Mouse (Mus musculus) heart, embryonic 11.5 days (tissue): ENCODE data around the gene Herpud1. TPM values are rescaled to one million over a fixed set of nuclear protein-coding genes. Genes with fewer than 3 reads are reported as not detected.

Source experiments
- ATAC-seq: fragments of 200-750 bp; cut with Nextera tagmentation; replicated peaks from 2 replicates; pipeline ENCODE4 v1.8.0; 2017; ENCODE audit warnings: moderate library complexity; ENCODE audit not compliant: insufficient number of reproducible peaks, low FRiP score, low TSS enrichment
- H3K27ac ChIP-seq: fragments of 300-500 bp; sonication (generic); 2 replicates; pipeline ENCODE4 v1.5.1; 2014; ENCODE audit warnings: mild to moderate bottlenecking, low read depth, low read length
- H3K27me3 ChIP-seq: fragments of 300-500 bp; sonication (generic); 2 replicates; pipeline ENCODE4 v1.6.1; 2014; ENCODE audit warnings: mild to moderate bottlenecking, low read length, mixed read lengths; ENCODE audit not compliant: control insufficient read depth, insufficient read depth
- H3K36me3 ChIP-seq: fragments of 300-500 bp; sonication (generic); 2 replicates; pipeline ENCODE4 v1.6.1; 2014; ENCODE audit warnings: mild to moderate bottlenecking, low read length, moderate library complexity, mixed read lengths; ENCODE audit not compliant: control insufficient read depth, insufficient read depth
- H3K4me1 ChIP-seq: fragments of 300-500 bp; sonication (generic); 2 replicates; pipeline ENCODE4 v1.6.1; 2014; ENCODE audit warnings: low read length; ENCODE audit not compliant: control insufficient read depth, insufficient read depth
- H3K4me2 ChIP-seq: fragments of 300-500 bp; sonication (generic); 2 replicates; pipeline ENCODE4 v1.6.1; 2014; ENCODE audit warnings: mild to moderate bottlenecking, moderate library complexity
- H3K4me3 ChIP-seq: fragments of 300-500 bp; sonication (generic); 2 replicates; pipeline ENCODE4 v1.5.1; 2014; ENCODE audit warnings: low read depth, low read length
- H3K9ac ChIP-seq: fragments of 300-500 bp; sonication (generic); 2 replicates; pipeline ENCODE4 v1.6.1; 2014; ENCODE audit warnings: mild to moderate bottlenecking, low read depth, low read length, moderate library complexity
- H3K9me3 ChIP-seq: fragments of 300-500 bp; sonication (generic); replicated peaks from 2 replicates; pipeline ENCODE4 v1.6.1; 2016; ENCODE audit warnings: low read length; ENCODE audit not compliant: control insufficient read depth
- WGBS: fragments of 180-500 bp; shearing (Covaris S2); extraction: QIAGEN DNeasy Blood & Tissue Kit; methylation state at CpG from one replicate; pipeline ENCODE4 v1.1.7; 2014; ENCODE audit not compliant: insufficient replicate concordance; 5-methylcytosine and 5-hydroxymethylcytosine counted together
- polyA plus RNA-seq: library from polyadenylated mRNA; unstranded; fragments of >200 nt; fragmentation: Nextera tagmentation; extraction: Ambion mirVana; gene quantifications from 2 replicates; pipeline ENCODE4 v1.2.1, GENCODE M21; 2014

Herpud1 gene
- polyA plus RNA-seq, 1 experiment from 2014 or later = 80.5 TPM

- no peak overlapping the region for H3K9ac ChIP-seq
- no peaks in the 10 kb centered on the region; the same call in 1 of the 2 replicates for H3K27me3 ChIP-seq
- no peaks in the 10 kb centered on the region for H3K4me1 ChIP-seq
- no peak overlapping the region for H3K27ac ChIP-seq
- WGBS = 53% methylated on average over 10 of the region's 10 CpGs
- H3K9me3 ChIP-seq = no peaks in the 10 kb centered on the region
- ATAC-seq = no peak
- H3K36me3 ChIP-seq = no peaks in the 10 kb centered on the region
- H3K4me3 ChIP-seq = no peak overlapping the region
- H3K4me2 ChIP-seq = no peak overlapping the region
These were observed 41.7 kb downstream of the Herpud1 start for GRCm38 (mm10) chr8:94427953-94428352.

DNA sequence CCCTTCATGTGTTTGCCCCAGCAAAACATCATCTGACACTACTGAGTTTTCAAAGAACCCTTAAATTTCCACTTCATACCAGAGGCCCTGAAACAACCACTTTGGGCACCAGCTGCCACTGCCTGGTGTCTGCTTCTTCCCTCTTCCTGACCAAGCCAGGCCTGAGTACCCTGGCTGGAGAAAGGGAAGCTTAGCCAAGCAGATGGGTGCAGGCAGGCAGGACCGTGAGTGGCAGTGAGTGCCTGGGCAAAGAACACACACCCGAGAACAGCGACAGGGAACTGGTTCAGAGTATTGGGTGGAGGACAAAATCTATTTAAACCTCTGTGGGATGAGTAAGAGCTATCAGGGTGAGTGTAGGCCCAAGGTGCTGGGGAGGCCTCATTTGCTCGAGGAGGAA lies 42.2 kb downstream of the Herpud1 start:
- Histone ChIP-seq H3K36me3 (no peaks in the 10 kb centered on the region), H3K27ac (no peak overlapping the region), H3K4me2 (no peak overlapping the region), H3K4me3 (no peak overlapping the region), H3K9me3 (no peaks in the 10 kb centered on the region), H3K4me1 (no peaks in the 10 kb centered on the region), H3K9ac (no peak overlapping the region), H3K27me3 (peaks cover 1% of the 10 kb centered on the region)
- WGBS = 57% methylated on average over 4 of the region's 4 CpGs
- no peak for ATAC-seq

DNA sequence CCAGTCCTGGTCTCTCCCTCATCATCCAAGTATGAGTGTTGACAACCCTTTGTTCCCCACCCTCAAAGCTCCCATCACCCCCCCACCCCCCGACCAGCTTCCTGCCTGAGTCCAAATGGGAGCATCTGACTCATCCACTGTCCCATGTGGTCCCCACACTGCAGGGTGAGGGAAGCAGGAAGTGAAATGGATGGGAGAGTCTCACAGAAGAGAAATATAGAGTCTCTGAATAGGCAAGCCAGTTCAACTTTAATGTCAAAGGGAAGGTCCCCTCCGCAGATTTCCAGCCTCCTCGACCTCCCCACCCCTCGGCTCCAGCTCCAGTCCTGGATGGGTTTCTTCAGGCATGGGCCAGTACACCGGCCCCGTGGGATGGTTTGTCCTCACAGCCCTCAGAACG lies 43.1 kb downstream of the Herpud1 start:
- no peaks in the 10 kb centered on the region for H3K9me3 ChIP-seq
- H3K4me3 ChIP-seq = no peak overlapping the region
- no peak overlapping the region for H3K9ac ChIP-seq
- H3K4me2 ChIP-seq = no peak overlapping the region
- peaks cover 4% of the 10 kb centered on the region; the same call in 1 of the 2 replicates for H3K4me1 ChIP-seq
- H3K27ac ChIP-seq = no peak overlapping the region
- H3K36me3 ChIP-seq = no peaks in the 10 kb centered on the region
- peaks cover 8% of the 10 kb centered on the region for H3K27me3 ChIP-seq
- WGBS = 75% methylated on average over 7 of the region's 7 CpGs
- no peak for ATAC-seq

DNA sequence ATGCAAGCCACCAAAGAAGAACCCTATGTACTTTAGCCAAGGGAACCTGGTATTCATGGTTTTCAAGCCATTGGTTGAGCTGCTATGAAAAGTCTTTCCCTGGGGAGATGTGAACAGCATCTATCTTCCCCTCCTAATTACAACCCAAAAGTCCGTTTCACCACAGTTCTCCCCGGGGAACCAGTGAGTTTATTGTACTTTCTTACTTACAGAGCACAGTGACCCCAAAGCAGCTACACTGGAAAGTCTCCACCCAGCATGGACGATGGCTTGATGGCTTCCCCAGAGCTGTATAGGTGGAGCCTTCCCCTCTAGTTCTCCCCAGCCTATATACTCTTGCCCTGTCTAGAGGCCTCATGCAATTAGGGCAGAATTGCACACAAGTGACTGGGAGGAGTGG lies 46.0 kb downstream of the Herpud1 start:
- Histone ChIP-seq H3K27ac (no peak overlapping the region), H3K4me2 (no peak overlapping the region), H3K4me1 (peaks cover 4% of the 10 kb centered on the region; the same call in 1 of the 2 replicates), H3K4me3 (no peak overlapping the region), H3K9ac (no peak overlapping the region), H3K36me3 (no peaks in the 10 kb centered on the region), H3K9me3 (no peaks in the 10 kb centered on the region), H3K27me3 (peaks cover 8% of the 10 kb centered on the region)
- no peak for ATAC-seq
- WGBS = 69% methylated on average over 3 of the region's 3 CpGs

DNA sequence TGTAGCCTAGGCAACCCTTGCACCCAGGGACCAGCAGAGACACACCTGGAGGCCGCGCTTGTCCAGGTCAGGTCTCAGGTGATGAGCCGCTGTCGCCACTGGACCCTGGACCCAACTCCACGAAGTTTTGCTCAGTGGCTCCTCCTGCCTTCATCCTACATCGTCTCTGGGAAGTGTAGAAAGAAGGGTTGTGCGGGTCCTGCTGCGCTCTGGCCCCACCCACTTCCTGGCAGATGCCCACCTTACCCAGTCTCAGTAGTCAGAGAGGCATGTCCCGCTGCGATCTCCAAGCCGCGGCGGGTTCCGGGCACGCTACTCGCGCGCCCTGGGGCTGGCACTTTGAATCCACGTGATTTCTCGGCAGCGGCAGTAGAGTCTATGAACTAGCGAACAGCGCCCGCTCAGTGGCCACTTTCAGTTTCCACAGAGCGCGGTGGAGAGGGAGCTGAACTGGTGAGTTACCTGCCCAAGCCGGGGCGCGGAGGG lies 47.8 kb downstream of the Herpud1 start, which contains the start of gene Nlrc5:
Nlrc5 (plus strand) TSS at position 376 of the 486 bp plus-strand sequence.
- Histone ChIP-seq H3K27ac (no peak within 1 kb of the TSS), H3K4me1 (peaks cover 4% of the 10 kb centered on the region; the same call in 1 of the 2 replicates), H3K4me2 (peak within 1 kb of the TSS; percentile 89), H3K27me3 (peaks cover 8% of the 10 kb centered on the region), H3K4me3 (peak within 1 kb of the TSS; percentile 48), H3K9me3 (no peaks in the 10 kb centered on the region), H3K9ac (peak within 1 kb of the TSS; percentile 30), H3K36me3 (no peaks in the 10 kb centered on the region)
- no peak for ATAC-seq
- 2% methylated on average over 29 of the region's 29 CpGs for WGBS

- no peak overlapping the region for H3K9ac ChIP-seq
- no peak overlapping the region for H3K27ac ChIP-seq
- H3K36me3 ChIP-seq = no peaks in the 10 kb centered on the region
- WGBS = 79% methylated on average over 3 of the region's 3 CpGs
- H3K4me1 ChIP-seq = peaks cover 4% of the 10 kb centered on the region; the same call in 1 of the 2 replicates
- peaks cover 8% of the 10 kb centered on the region for H3K27me3 ChIP-seq
- no peaks in the 10 kb centered on the region for H3K9me3 ChIP-seq
- H3K4me3 ChIP-seq = no peak overlapping the region
- H3K4me2 ChIP-seq = no peak overlapping the region
- no peak for ATAC-seq
These were observed 48.7 kb downstream of the Herpud1 start for GRCm38 (mm10) chr8:94434958-94435357.

- no peak overlapping the region for H3K9ac ChIP-seq
- peaks cover 8% of the 10 kb centered on the region for H3K27me3 ChIP-seq
These were observed 49.3 kb downstream of the Herpud1 start for GRCm38 (mm10) chr8:94435397-94436111.

GRCm38 (mm10) chr8:94436112-94436572 lies 49.9 kb downstream of the Herpud1 start:
- no peak for ATAC-seq
- H3K4me1 ChIP-seq = peaks cover 4% of the 10 kb centered on the region; the same call in 1 of the 2 replicates
- no peaks in the 10 kb centered on the region for H3K9me3 ChIP-seq
- no peak overlapping the region for H3K27ac ChIP-seq
- H3K4me2 ChIP-seq = no peak overlapping the region
- H3K4me3 ChIP-seq = no peak overlapping the region
- H3K36me3 ChIP-seq = no peaks in the 10 kb centered on the region
- H3K27me3 ChIP-seq = peaks cover 8% of the 10 kb centered on the region
- 71% methylated on average over 5 of the region's 5 CpGs for WGBS
- no peak overlapping the region for H3K9ac ChIP-seq

More at GRCm38 (mm10) chr8:94435397-94436111, 49.3 kb downstream of the Herpud1 start:
- no peak overlapping the region for H3K4me2 ChIP-seq
- no peaks in the 10 kb centered on the region for H3K36me3 ChIP-seq
- ATAC-seq = no peak
- WGBS = 77% methylated on average over 15 of the region's 15 CpGs
- no peak overlapping the region for H3K27ac ChIP-seq
- no peak overlapping the region for H3K4me3 ChIP-seq
- H3K9me3 ChIP-seq = no peaks in the 10 kb centered on the region
- peaks cover 4% of the 10 kb centered on the region; the same call in 1 of the 2 replicates for H3K4me1 ChIP-seq
